Mouse (Mus musculus) forebrain, embryonic 16.5 days (tissue): Measurements from ENCODE around the gene Ttc24. TPM values are rescaled to one million over a fixed set of nuclear protein-coding genes. Genes with fewer than 3 reads are reported as not detected.

Source experiments
- ATAC-seq: fragments of 200-750 bp; cut with Nextera tagmentation; 2 replicates; pipeline ENCODE4 v1.8.0; 2017; ENCODE audit warnings: mild to moderate bottlenecking, moderate library complexity
- H3K27ac ChIP-seq: fragments of 300-500 bp; sonication (generic); 2 replicates; pipeline ENCODE4 v1.5.1; 2014; ENCODE audit warnings: low read length, control low read depth
- H3K27me3 ChIP-seq: fragments of 300-500 bp; sonication (generic); replicated peaks from 2 replicates; pipeline ENCODE4 v1.6.1; 2014; ENCODE audit warnings: low read length; ENCODE audit not compliant: control insufficient read depth, insufficient read depth
- H3K36me3 ChIP-seq: fragments of 300-500 bp; sonication (generic); 2 replicates; pipeline ENCODE4 v1.6.1; 2014; ENCODE audit not compliant: control insufficient read depth, insufficient read depth
- H3K4me1 ChIP-seq: fragments of 300-500 bp; sonication (generic); replicated peaks from 2 replicates; pipeline ENCODE4 v1.6.1; 2014; ENCODE audit warnings: low read length; ENCODE audit not compliant: control insufficient read depth, insufficient read depth
- H3K4me2 ChIP-seq: fragments of 300-500 bp; sonication (generic); 2 replicates; pipeline ENCODE4 v1.6.1; 2014; ENCODE audit warnings: mild to moderate bottlenecking, low read length, control low read depth
- H3K4me3 ChIP-seq: fragments of 300-500 bp; sonication (generic); replicated peaks from 2 replicates; pipeline ENCODE4 v1.5.1; 2014; ENCODE audit warnings: mild to moderate bottlenecking, low read length, control low read depth
- H3K9ac ChIP-seq: fragments of 300-500 bp; sonication (generic); replicated peaks from 2 replicates; pipeline ENCODE4 v1.6.1; 2014; ENCODE audit warnings: low read depth, low read length, control low read depth
- H3K9me3 ChIP-seq: fragments of 300-500 bp; sonication (generic); 2 replicates; pipeline ENCODE4 v1.6.1; 2016; ENCODE audit warnings: low read length; ENCODE audit not compliant: control insufficient read depth
- WGBS: fragments of 180-500 bp; shearing (Covaris S2); extraction: QIAGEN DNeasy Blood & Tissue Kit; methylation state at CpG from one replicate; pipeline ENCODE4 v1.1.7; 2014; 5-methylcytosine and 5-hydroxymethylcytosine counted together
- polyA plus RNA-seq: library from polyadenylated mRNA; unstranded; fragments of >200 nt; fragmentation: Nextera tagmentation; extraction: Ambion mirVana; gene quantifications from 2 replicates; pipeline ENCODE4 v1.2.1, GENCODE M21; 2015

Gene Ttc24
- polyA plus RNA-seq, 1 experiment from 2014 or later, result not detected

- WGBS, result 8% methylated on average over 2 of the region's 2 CpGs
- no peak overlapping the region for H3K27ac ChIP-seq
- no peaks in the 10 kb centered on the region for H3K9me3 ChIP-seq
- H3K9ac ChIP-seq, result no peak overlapping the region
- no peaks in the 10 kb centered on the region for H3K4me1 ChIP-seq
- no peak overlapping the region for H3K4me2 ChIP-seq
- ATAC-seq, result no peak
- H3K27me3 ChIP-seq, result 0 out of 2 replicates have a peak, but pooled peaks cover 2% of the 10 kb centered on the region
- H3K36me3 ChIP-seq, result no peaks in the 10 kb centered on the region
- H3K4me3 ChIP-seq, result no peak overlapping the region
These were observed 9.7 kb downstream of the Ttc24 start for GRCm38 (mm10) chr3:88068386-88068785.

GRCm38 (mm10) chr3:88057902-88058696 lies 20.0 kb downstream of the Ttc24 start, which contains the start of gene Naxe:
Gene Naxe (minus strand): TSS chr3:88058495.
- Histone ChIP-seq H3K9ac (peak within 1 kb of the TSS; percentile 76), H3K27me3 (no peaks in the 10 kb centered on the region), H3K4me2 (peak within 1 kb of the TSS; percentile 78), H3K36me3 (peaks cover 14% of the 10 kb centered on the region), H3K9me3 (no peaks in the 10 kb centered on the region), H3K4me3 (peak within 1 kb of the TSS; percentile 62), H3K27ac (no peak within 1 kb of the TSS), H3K4me1 (peaks cover 18% of the 10 kb centered on the region)
- ATAC-seq, result peak; percentile 96
- under 1% methylated on average over 59 of the region's 60 CpGs for WGBS

- H3K4me3 ChIP-seq, result no peak overlapping the region
- no peak overlapping the region for H3K27ac ChIP-seq
- H3K27me3 ChIP-seq, result no peaks in the 10 kb centered on the region
- peaks cover 18% of the 10 kb centered on the region for H3K4me1 ChIP-seq
- H3K36me3 ChIP-seq, result peaks cover 22% of the 10 kb centered on the region
- no peak overlapping the region; the same call in 1 of the 2 replicates for H3K4me2 ChIP-seq
- H3K9ac ChIP-seq, result no peak overlapping the region
- 81% methylated on average over 6 of the region's 6 CpGs for WGBS
- H3K9me3 ChIP-seq, result no peaks in the 10 kb centered on the region
- ATAC-seq, result no peak
These were observed 21.1 kb downstream of the Ttc24 start for GRCm38 (mm10) chr3:88057030-88057429.

GRCm38 (mm10) chr3:88049532-88049931 lies 28.6 kb downstream of the Ttc24 start:
- no peaks in the 10 kb centered on the region for H3K27me3 ChIP-seq
- no peak for ATAC-seq
- H3K36me3 ChIP-seq, result peaks cover 18% of the 10 kb centered on the region
- H3K4me2 ChIP-seq, result no peak overlapping the region
- H3K4me1 ChIP-seq, result no peaks in the 10 kb centered on the region
- H3K4me3 ChIP-seq, result no peak overlapping the region
- H3K9me3 ChIP-seq, result no peaks in the 10 kb centered on the region
- H3K9ac ChIP-seq, result no peak overlapping the region
- H3K27ac ChIP-seq, result no peak overlapping the region
- WGBS, result 94% methylated on average over 3 of the region's 3 CpGs

- peak within 1 kb of the TSS; percentile 74 for H3K4me3 ChIP-seq
- peak; percentile 98 for ATAC-seq
- WGBS, result 11% methylated on average over 36 of the region's 36 CpGs
- H3K9ac ChIP-seq, result peak within 1 kb of the TSS; percentile 56
- H3K27ac ChIP-seq, result 0 out of 2 replicates have a peak within 1 kb of the TSS, but pooled peaks have one; percentile 21
- H3K4me1 ChIP-seq, result peaks cover 8% of the 10 kb centered on the region
- peaks cover 18% of the 10 kb centered on the region for H3K27me3 ChIP-seq
- no peaks in the 10 kb centered on the region for H3K9me3 ChIP-seq
- H3K4me2 ChIP-seq, result peak within 1 kb of the TSS; percentile 53
- H3K36me3 ChIP-seq, result no peaks in the 10 kb centered on the region
These were observed 35.3 kb downstream of the Ttc24 start, which contains the start of gene Gpatch4 for GRCm38 (mm10) chr3:88042661-88043421. Gene Gpatch4 (plus strand): TSS chr3:88043108.

- Histone ChIP-seq H3K9ac (no peak overlapping the region), H3K4me3 (no peak overlapping the region), H3K9me3 (no peaks in the 10 kb centered on the region), H3K36me3 (no peaks in the 10 kb centered on the region), H3K27me3 (peaks cover 15% of the 10 kb centered on the region), H3K4me2 (no peak overlapping the region), H3K27ac (no peak overlapping the region), H3K4me1 (no peaks in the 10 kb centered on the region)
- no peak for ATAC-seq
- WGBS, result 61% methylated on average over 1 of the region's 1 CpGs
These were observed 42.4 kb downstream of the Ttc24 start for GRCm38 (mm10) chr3:88035561-88036293.

- H3K27ac ChIP-seq, result no peak overlapping the region
- H3K4me3 ChIP-seq, result no peak overlapping the region
- no peaks in the 10 kb centered on the region for H3K4me1 ChIP-seq
- H3K9me3 ChIP-seq, result no peaks in the 10 kb centered on the region
- ATAC-seq, result no peak
- no peak overlapping the region for H3K9ac ChIP-seq
- WGBS, result 72% methylated on average over 5 of the region's 5 CpGs
- no peaks in the 10 kb centered on the region for H3K36me3 ChIP-seq
- H3K27me3 ChIP-seq, result peaks cover 8% of the 10 kb centered on the region; the same call in 1 of the 2 replicates
- H3K4me2 ChIP-seq, result no peak overlapping the region
These were observed 44.6 kb downstream of the Ttc24 start for GRCm38 (mm10) chr3:88033506-88033905.

GRCm38 (mm10) chr3:88030608-88031395 lies 47.3 kb downstream of the Ttc24 start:
- Histone ChIP-seq H3K36me3 (no peaks in the 10 kb centered on the region), H3K27ac (no peak overlapping the region), H3K27me3 (peaks cover 14% of the 10 kb centered on the region), H3K4me2 (no peak overlapping the region), H3K4me1 (no peaks in the 10 kb centered on the region), H3K4me3 (no peak overlapping the region), H3K9me3 (peaks cover 3% of the 10 kb centered on the region; the same call in 1 of the 2 replicates), H3K9ac (no peak overlapping the region)
- WGBS, result 24% methylated on average over 19 of the region's 19 CpGs
- ATAC-seq, result no peak
